Mouse (Mus musculus): ENCODE results near the gene Nup107.
"Not testable (repeated sequence)": the region's sequence is repeated elsewhere in the genome, so short reads cannot be mapped to it uniquely, and the experiment has no call there.

Nup107 gene

GRCm38 (mm10) chr10:117737075-117737474, 55.4 kb downstream of the Nup107 start:
- DNase-seq (ENCODE audit: low spot score) = no peak

- no peak for DNase-seq (ENCODE audit: low spot score)
Measured at GRCm38 (mm10) chr10:117736573-117736972, 55.9 kb downstream of the Nup107 start.

GRCm38 (mm10) chr10:117735396-117735795, 57.1 kb downstream of the Nup107 start:
- not testable (repeated sequence) for DNase-seq (ENCODE audit: low spot score)

- not testable (repeated sequence) for DNase-seq (ENCODE audit: low spot score)
Measured at GRCm38 (mm10) chr10:117734104-117734852, 58.2 kb downstream of the Nup107 start.

- not testable (repeated sequence) for DNase-seq (ENCODE audit: low spot score)
Measured at GRCm38 (mm10) chr10:117733626-117734025, 58.9 kb downstream of the Nup107 start.

GRCm38 (mm10) chr10:117732962-117733592, 59.4 kb downstream of the Nup107 start:
- no peak for DNase-seq (ENCODE audit: low spot score)

GRCm38 (mm10) chr10:117732184-117732583, 60.3 kb downstream of the Nup107 start:
- DNase-seq (ENCODE audit: low spot score) = no peak

GRCm38 (mm10) chr10:117731244-117732101, 61.0 kb downstream of the Nup107 start:
- peak; percentile 69 for DNase-seq (ENCODE audit: low spot score)

- no peak for DNase-seq (ENCODE audit: low spot score)
Measured at GRCm38 (mm10) chr10:117730637-117731203, 61.8 kb downstream of the Nup107 start.

GRCm38 (mm10) chr10:117730140-117730539, 62.4 kb downstream of the Nup107 start:
- DNase-seq (ENCODE audit: low spot score) = no peak

GRCm38 (mm10) chr10:117729139-117729814, 63.2 kb downstream of the Nup107 start:
- DNase-seq (ENCODE audit: low spot score) = peak; percentile 80

GRCm38 (mm10) chr10:117728574-117728973, 63.9 kb downstream of the Nup107 start:
- DNase-seq (ENCODE audit: low spot score) = no peak

GRCm38 (mm10) chr10:117727518-117728110, 64.9 kb downstream of the Nup107 start:
- no peak for DNase-seq (ENCODE audit: low spot score)

GRCm38 (mm10) chr10:117726888-117727385, 65.6 kb downstream of the Nup107 start:
- DNase-seq (ENCODE audit: low spot score) = no peak

- no peak for DNase-seq (ENCODE audit: low spot score)
Measured at GRCm38 (mm10) chr10:117726350-117726749, 66.2 kb downstream of the Nup107 start.

GRCm38 (mm10) chr10:117725671-117726070, 66.8 kb downstream of the Nup107 start:
- no peak for DNase-seq (ENCODE audit: low spot score)

- no peak for DNase-seq (ENCODE audit: low spot score)
Measured at GRCm38 (mm10) chr10:117724804-117725361, 67.6 kb downstream of the Nup107 start.

- no peak for DNase-seq (ENCODE audit: low spot score)
Measured at GRCm38 (mm10) chr10:117724136-117724718, 68.3 kb downstream of the Nup107 start.

GRCm38 (mm10) chr10:117718161-117719119, 74.1 kb downstream of the Nup107 start:
- DNase-seq (ENCODE audit: low spot score) = peak; percentile 37
